Mouse (Mus musculus): ENCODE results near the gene Hpd.

Hpd gene

GRCm38 (mm10) chr5:123135471-123136360, 46.8 kb downstream of the Hpd start:
- no peak for DNase-seq (ENCODE audit: extremely low read depth, low read depth, low spot score)

GRCm38 (mm10) chr5:123134875-123135382, 47.6 kb downstream of the Hpd start:
- no peak for DNase-seq (ENCODE audit: extremely low read depth, low read depth, low spot score)

- no peak for DNase-seq (ENCODE audit: extremely low read depth, low read depth, low spot score)
Observed at GRCm38 (mm10) chr5:123134186-123134874, 48.2 kb downstream of the Hpd start.

DNA sequence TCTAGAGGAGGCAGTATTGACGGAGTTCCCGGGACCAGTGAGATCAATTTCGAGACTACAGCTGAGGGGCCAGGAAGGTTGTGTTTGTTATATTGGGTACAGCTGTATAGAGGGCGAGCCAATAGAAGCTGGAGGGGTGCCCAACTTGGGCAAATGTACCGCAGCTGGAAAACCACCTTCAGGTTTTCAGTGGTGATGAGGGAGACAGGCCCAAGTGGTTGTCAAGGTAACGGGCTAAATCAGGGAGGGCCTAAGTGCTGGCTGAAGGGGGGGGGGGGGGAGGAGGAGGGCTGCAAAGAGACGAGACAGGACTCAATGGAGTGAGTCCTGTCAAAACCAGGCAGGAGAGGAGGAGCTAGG, 48.8 kb downstream of the Hpd start:
- no peak for DNase-seq (ENCODE audit: extremely low read depth, low read depth, low spot score)

- DNase-seq (ENCODE audit: extremely low read depth, low read depth, low spot score): no peak
Observed at GRCm38 (mm10) chr5:123133083-123133783, 49.3 kb downstream of the Hpd start.

- DNase-seq (ENCODE audit: extremely low read depth, low read depth, low spot score): no peak
Observed at GRCm38 (mm10) chr5:123132308-123133071, 50.0 kb downstream of the Hpd start, which contains the start of gene Rhof. Rhof (minus strand) TSS chr5:123132692.

DNA sequence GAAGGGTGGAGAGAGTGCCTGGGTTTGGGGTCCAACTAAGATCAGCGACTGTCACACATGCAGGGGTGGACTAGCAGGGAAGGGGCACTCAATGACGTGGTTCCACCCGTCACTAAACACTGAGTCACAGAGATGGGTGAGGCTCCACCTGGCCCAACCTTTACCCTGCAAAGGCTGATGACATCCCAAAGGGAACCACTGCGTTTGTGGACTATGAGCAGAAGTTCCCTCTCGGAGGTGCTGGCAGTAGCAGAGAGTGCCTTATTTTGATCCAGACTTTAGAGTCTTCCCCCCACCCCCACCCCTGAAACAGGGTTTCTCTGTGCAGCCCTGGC, 51.7 kb downstream of the Hpd start:
- no peak for DNase-seq (ENCODE audit: extremely low read depth, low read depth, low spot score)

DNA sequence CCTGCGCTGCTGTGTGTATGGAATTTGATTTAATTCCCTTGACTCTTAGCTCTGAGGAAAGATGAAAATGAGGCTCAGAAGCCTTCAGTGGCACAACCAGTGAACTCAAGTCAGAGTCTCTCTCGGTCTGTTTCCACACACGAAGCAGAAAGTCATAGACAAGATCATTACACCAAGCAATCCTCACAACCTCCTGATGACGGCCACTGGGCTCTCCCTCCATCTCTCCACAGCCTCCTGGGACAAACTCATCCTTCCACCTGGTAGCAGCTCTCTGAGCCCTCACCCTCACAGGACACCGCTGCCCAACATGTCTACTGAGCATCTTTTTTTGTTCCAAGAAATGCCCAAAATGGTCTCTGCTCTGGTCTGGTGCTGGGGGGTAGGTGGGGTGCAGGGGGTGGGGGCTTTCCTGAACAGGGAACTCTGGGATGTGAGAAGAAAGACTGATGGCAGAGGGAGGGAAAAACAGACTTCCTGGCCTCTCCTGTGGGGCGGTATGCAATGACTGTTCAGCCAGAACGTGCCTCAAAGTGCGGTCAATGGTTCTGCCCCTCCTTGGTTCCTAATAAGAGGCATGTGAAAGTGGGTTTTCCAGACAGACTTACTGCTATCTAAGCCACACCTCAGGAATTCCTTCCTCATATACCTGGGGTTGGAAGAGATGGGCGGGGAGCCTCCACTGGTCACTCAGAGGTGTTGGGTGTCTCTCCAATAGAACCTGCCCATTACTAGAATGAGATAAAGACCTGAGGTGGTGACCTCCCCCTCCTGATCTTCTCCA, 52.3 kb downstream of the Hpd start:
- DNase-seq (ENCODE audit: extremely low read depth, low read depth, low spot score): no peak

- DNase-seq (ENCODE audit: extremely low read depth, low read depth, low spot score): no peak
Observed at GRCm38 (mm10) chr5:123129170-123129757, 53.3 kb downstream of the Hpd start.

DNA sequence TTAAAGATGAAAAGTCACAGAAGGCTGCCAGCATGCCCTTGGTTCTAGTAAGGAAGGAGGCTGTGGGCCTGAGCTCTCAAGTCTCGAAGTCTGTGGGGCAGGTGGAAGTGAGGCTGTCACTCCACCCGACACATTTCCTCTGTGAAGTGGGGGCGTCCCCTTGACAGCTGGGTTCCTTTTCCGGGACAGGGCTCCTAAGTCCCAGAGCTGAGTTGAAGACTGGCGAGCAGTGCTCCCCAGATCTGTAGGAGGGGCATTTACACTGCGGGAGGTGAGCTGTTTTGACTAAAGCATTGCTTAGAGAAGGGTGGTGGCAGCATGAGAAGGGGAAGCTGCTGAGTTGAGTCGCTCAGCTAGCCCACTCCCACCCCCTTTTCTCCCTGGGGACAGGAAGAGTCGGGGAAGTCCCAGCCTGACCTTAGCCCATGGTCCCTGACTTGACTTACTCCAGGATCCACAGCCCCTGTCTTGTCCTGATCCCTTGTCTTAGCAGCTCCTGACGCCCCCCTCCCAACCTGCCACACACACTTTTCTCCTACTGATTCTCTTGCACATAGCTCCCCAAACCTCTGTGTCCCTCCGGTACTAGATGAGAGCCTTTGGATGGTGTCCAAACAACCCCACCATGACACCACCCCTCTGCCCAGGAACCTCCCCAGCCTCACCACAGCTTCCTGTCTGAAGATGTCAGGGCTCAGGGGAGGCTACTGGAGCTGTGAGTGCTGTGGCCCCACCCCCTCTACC, 53.9 kb downstream of the Hpd start:
- DNase-seq (ENCODE audit: extremely low read depth, low read depth, low spot score): no peak

- no peak for DNase-seq (ENCODE audit: extremely low read depth, low read depth, low spot score)
Observed at GRCm38 (mm10) chr5:123127031-123127430, 55.5 kb downstream of the Hpd start.

- DNase-seq (ENCODE audit: extremely low read depth, low read depth, low spot score): no peak
Observed at GRCm38 (mm10) chr5:123125638-123126406, 56.7 kb downstream of the Hpd start.

DNA sequence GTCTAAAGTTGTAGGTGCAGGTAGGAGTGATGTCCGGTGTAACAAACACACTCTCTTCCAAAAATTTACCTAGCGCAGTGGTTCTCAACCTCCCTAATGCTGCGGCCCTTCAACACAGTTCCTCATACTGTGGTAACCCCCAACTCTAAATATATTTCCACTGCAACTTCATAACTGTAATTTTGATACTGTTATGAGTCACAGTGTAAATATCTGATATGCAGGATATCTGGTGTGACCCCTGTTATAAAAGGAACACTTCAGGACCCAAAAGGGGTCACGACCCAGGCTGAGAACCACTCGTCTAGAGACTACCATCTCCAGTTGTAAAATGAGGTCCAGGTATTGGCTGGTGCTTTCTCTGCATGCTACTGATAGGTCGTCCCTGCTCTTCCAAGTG, 57.4 kb downstream of the Hpd start:
- DNase-seq (ENCODE audit: extremely low read depth, low read depth, low spot score): no peak

DNA sequence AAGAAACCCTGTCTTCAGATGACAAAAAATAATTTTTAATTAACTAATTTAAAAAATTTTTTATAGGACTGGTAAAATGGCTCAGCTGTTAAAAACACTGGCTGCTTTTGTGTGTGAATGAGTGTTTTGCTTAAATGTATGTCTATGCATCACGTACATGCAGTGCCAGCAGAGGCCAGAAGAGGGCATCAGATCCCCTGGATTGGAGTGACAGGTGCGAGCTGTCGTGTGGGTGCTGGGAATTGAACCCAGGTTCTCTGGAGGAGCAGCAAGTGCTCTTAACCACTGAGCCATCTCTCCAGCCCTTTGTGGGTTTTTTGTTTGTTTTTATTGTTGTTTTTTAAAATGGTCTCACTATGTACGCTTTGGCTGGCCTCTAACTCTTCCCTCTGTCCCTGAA, 60.3 kb downstream of the Hpd start:
- DNase-seq (ENCODE audit: extremely low read depth, low read depth, low spot score): no peak
